Mouse (Mus musculus) lung, adult 10 weeks (tissue): ENCODE measurements around the gene Gm2564. TPM values are rescaled to one million over a fixed set of nuclear protein-coding genes. Genes with fewer than 3 reads are reported as not detected.

Experiments used
- polyA plus RNA-seq: library from polyadenylated mRNA; stranded (reverse); fragments of 350-450 nt; fragmentation: Illumina TruSeq; extraction: RNeasy Lipid Tissue Mini Kit (QIAGEN cat#74804); gene quantifications from one replicate; pipeline ENCODE4 v1.2.3, GENCODE M21; 2014; ENCODE audit warnings: low read depth, low replicate concordance; ENCODE audit not compliant: insufficient read depth

Gene Gm2564
- 11.3 TPM for polyA plus RNA-seq

DNA sequence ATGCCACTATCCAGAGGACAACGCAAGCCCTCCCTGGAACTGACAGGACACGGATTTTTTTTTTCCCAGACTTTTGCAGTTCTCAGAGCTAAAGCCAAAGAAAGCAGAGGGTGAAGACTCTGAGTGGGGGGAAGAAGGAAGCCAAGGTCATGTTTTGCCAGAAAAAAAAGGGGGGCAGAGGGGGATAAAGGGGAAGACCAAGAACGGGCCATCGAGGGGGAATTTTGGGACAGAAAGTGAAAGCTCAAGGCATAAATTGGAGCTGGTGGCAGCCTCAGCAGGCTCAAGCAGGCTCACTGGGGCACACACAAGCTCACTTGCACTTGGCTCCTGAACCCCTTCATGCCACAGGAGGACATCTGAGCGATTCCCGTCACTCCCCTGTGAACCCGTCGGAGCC, at the start of gene Gm2564:
Gm2564 (plus strand) TSS at position 301 of the 400 bp plus-strand sequence.

DNA sequence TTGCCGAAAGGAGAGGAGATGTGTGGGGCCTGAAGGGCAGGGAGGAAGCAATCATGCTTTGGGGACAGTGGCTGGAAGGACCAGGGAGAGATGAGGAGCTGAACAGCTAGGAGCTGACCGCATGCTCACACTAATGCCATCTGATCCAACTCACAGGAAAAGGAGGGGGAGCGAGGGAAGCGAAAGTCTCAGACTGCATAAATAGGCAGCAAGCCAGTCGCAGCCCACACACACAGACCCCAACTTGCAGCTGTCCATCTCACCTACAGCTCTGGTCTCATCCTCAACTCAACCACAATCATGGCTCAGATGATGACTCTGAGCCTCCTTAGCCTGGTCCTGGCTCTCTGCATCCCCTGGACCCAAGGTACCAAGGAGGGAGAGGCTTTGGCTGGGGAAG, 17.6 kb upstream of the Gm2564 start, which contains the start of gene Gm10591:
Gm10591 (plus strand) TSS at position 301 of the 400 bp plus-strand sequence.

DNA sequence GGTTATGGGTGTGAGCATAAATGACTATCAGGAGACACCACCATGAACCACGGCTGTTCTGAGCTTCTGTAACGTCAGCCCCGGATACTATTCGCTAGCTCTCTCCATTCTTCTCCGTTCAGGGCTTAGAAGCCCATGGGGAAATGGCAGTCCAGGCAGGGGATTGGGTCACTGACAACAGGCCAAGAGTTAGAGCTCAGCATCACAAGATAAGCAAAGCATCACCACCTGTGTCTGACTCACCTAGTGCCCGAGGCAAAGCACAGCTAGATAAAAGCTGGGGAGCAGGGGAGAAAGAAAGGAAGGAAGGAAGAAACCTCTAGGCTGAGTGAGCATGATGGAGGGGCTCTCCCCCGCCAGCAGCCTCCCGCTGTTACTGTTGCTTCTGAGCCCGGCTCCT, 25.4 kb downstream of the Gm2564 start, which contains the start of gene Ccl27b:
Ccl27b (plus strand) TSS at position 301 of the 400 bp plus-strand sequence.

DNA sequence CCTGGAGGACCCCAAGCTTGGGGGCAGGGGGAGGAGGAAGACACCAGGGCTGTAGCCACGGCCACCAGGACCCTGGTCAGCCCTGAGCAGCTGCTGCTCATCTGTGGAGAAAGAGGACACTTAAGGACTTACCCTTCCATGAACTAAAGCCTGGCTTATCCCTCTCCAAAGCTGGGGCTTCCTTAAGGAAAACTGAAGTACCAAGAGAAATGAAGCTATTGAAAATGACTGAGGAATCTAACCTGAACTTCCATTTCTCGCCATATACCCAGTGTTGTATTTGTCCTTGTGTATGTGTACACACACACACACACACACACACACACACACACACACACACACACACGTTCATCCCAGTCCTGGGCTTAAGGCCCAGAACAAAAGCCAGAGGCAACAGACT, 32.3 kb downstream of the Gm2564 start, which contains the start of gene Il11ra2:
Il11ra2 (minus strand) TSS at position 101 of the 400 bp plus-strand sequence.

Other genes with a start within 250 kb of the Gm2564 start
- gene Gm21586, start 190.3 kb upstream of the Gm2564 start, polyA plus RNA-seq, result not detected
- gene Gm2163, start 163.0 kb upstream of the Gm2564 start, polyA plus RNA-seq, result 0.10 TPM
- gene Fam205a2, start 101.5 kb upstream of the Gm2564 start, polyA plus RNA-seq, result not detected
- 3.5 TPM for gene Gm10591, start 17.5 kb upstream of the Gm2564 start, polyA plus RNA-seq
- not detected for gene Ccl27b, start 25.5 kb downstream of the Gm2564 start, polyA plus RNA-seq
- not detected for gene Il11ra2, start 32.2 kb downstream of the Gm2564 start, polyA plus RNA-seq
- gene 4930578G10Rik, start 105.8 kb downstream of the Gm2564 start, polyA plus RNA-seq, result not detected
- gene Ccl19, start 126.9 kb downstream of the Gm2564 start, polyA plus RNA-seq, result 7.6 TPM
- gene Ccl21a, start 144.3 kb downstream of the Gm2564 start, polyA plus RNA-seq, result 177 TPM
- not detected for gene Fam205a1, start 224.2 kb downstream of the Gm2564 start, polyA plus RNA-seq
- not detected for gene Gm12394, start 227.1 kb downstream of the Gm2564 start, polyA plus RNA-seq
- not detected for gene Fam205c, start 244.5 kb downstream of the Gm2564 start, polyA plus RNA-seq